Mouse (Mus musculus): ENCODE results near the gene Gm26741.
"Not testable (repeated sequence)": the region's sequence is repeated elsewhere in the genome, so short reads cannot be mapped to it uniquely, and the experiment has no call there.

DNA sequence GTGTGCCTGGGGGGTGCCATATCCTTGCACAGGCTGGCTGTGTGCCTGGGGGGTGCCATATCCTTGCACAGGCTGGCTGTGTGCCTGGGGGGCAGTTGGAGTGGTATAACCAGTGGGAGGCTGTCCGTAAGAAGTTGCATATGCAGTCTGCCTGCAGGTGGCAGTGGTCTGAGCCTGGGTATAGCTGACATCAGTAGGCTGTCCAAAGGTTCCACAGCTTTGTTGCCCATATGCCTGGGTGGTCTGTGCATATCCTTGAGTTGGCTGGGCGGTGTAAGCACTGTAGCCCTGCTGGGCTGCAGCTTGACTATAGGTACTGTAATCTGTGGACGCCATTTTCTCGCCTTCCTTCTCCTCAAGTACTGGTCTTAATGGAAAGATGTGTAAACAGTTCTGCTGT is 15.2 kb upstream of the Gm26741 start:
- TF ChIP-seq CTCF, POLR2A (IDR thresholded peaks at IDR 0.05; ENCODE audit: extremely low read depth, insufficient read depth, low read length): not testable (repeated sequence)
